Mouse (Mus musculus): ENCODE results near the gene Eif2ak1.

DNA sequence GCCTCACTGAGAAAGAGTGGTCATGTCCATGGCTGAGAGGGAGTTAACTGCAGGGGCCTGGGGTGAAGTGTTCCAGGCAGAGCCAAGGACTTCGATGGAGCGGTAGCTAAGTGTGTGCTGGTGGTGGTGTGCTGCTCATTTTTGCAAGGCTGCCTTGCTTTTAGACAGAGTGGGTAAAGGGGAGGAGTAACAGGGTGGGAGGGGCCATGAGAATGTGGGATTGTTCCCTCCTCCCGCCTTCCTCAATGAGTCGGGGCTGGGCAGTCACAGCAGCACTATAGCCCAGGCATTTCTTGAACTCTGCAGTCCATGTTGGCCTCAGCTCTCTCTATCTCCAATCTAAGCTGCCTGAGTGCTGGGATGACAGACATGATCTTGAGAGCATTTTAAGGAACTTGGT lies 57.0 kb downstream of the Eif2ak1 start:
- TF ChIP-seq CTCF (conservative IDR thresholded peaks at IDR 0.05; ENCODE audit: low read length) (no peak), POU5F1 (IDR thresholded peaks at IDR 0.05; ENCODE audit: borderline replicate concordance, low read length) (no peak)
